Mouse (Mus musculus): ENCODE results near the gene Tnfaip8l1. TPM values are rescaled to one million over a fixed set of nuclear protein-coding genes. Genes with fewer than 3 reads are reported as not detected.
A peak's percentile ranks its signal among the peaks of the same experiment; 100 is the strongest.

Gene Tnfaip8l1
- total RNA-seq, 2 experiments from 2014 or later, result 8.0 to 9.2 TPM

GRCm38 (mm10) chr17:56175416-56175815 is 13.1 kb downstream of the Tnfaip8l1 start:
- DNase-seq (ENCODE audit: low spot score in 2 of 2), result no peak

GRCm38 (mm10) chr17:56182975-56183657 is 20.8 kb downstream of the Tnfaip8l1 start:
- no peak for DNase-seq (ENCODE audit: low spot score in 2 of 2)

GRCm38 (mm10) chr17:56183658-56184103 is 21.4 kb downstream of the Tnfaip8l1 start, which contains the start of gene Mydgf:
Gene Mydgf, minus strand, starts transcription at chr17:56183920.
- DNase-seq (ENCODE audit: low spot score in 2 of 2), result peak; percentile 87 to 91

- peak in 1 of 2 experiments; percentile 30 for DNase-seq (ENCODE audit: low spot score in 2 of 2)
These were observed 23.2 kb downstream of the Tnfaip8l1 start for GRCm38 (mm10) chr17:56185281-56186141.

DNA sequence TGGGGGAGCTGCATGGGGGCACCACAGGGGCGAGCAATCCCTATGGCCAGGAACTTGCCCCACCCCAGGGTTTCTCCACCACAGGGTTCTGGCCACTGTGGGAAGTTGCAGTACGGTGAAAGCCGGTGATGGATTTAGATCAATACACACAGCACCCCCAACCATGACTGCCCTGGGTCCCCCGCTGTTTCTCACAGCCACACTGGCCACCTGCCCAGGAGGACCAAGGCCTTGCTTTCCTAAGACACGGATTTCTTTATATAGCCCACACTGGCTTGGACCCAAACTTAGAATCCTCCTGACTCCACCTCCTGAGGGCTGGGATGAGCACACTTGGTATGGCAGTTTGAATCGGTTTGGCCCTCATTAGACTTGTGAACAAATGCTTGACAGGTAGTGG is 29.0 kb downstream of the Tnfaip8l1 start:
- DNase-seq (ENCODE audit: low spot score in 2 of 2), result no peak

DNA sequence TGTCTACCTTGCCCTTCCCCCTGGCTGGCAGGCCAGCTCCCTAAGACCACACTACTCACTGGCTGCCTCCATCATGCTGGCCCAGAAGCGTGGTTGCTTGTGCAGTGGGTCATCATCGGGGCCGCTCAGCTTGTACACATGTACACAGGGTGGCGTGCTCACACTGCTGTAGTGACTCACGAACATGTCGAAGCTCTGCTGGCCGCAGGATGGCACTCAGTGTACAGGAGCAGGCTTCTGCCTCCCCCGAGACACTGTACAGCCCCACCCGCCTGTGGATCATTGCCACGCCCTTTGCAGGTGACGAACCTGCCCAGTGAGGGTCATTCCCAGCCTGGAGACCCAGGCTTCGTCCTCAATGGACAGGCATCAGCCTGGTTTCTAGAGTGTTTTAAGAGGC is 32.1 kb downstream of the Tnfaip8l1 start:
- DNase-seq (ENCODE audit: low spot score in 2 of 2), result no peak

DNA sequence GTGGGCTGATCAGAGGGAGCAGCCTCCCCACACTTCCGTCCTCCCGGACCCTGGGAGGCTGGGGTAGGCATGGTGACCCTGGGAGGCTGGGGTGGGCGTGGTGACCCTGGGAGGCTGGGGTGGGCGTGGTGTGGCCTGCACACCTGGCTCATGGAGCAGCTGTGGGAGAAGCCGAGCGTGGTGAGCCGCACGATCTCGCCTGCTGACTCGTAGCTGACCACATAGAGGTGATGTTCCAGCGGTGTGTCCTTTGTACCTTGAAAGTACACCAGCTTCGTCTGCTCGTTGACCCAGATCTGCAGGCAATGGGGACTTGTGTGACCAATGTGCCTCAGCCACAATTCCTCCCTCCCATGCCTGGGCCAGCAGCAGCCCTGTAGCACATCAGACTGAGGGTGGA is 32.5 kb downstream of the Tnfaip8l1 start:
- no peak for DNase-seq (ENCODE audit: low spot score in 2 of 2)

GRCm38 (mm10) chr17:56196860-56197259 is 34.6 kb downstream of the Tnfaip8l1 start:
- no peak for DNase-seq (ENCODE audit: low spot score in 2 of 2)

GRCm38 (mm10) chr17:56200586-56200985 is 38.3 kb downstream of the Tnfaip8l1 start:
- DNase-seq (ENCODE audit: low spot score in 2 of 2), result no peak

GRCm38 (mm10) chr17:56201642-56202041 is 39.4 kb downstream of the Tnfaip8l1 start:
- no peak for DNase-seq (ENCODE audit: low spot score in 2 of 2)

GRCm38 (mm10) chr17:56202476-56202875 is 40.2 kb downstream of the Tnfaip8l1 start:
- DNase-seq (ENCODE audit: low spot score in 2 of 2), result no peak

DNA sequence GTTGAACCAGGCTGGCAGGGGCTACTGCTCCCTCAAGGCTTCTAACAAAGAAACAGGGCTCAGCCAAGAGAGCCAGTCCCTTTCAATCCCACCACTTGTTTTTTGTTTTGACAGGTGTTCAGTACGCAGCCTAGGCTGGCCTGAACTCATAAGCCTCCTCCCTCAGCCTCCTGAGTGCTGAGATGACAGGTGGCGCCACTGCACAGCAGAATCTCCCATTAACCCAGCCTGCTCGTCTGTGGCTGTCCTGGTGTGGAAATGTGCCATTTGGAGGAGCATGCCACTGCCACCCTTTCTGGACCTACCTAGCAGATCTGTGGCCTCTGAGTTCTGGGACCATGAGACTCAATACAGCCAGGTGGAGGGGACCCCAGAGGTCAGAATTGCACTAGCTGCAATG is 41.5 kb downstream of the Tnfaip8l1 start:
- no peak for DNase-seq (ENCODE audit: low spot score in 2 of 2)

- no peak for DNase-seq (ENCODE audit: low spot score in 2 of 2)
These were observed 44.1 kb downstream of the Tnfaip8l1 start for GRCm38 (mm10) chr17:56206276-56206884.

GRCm38 (mm10) chr17:56206986-56207674 is 44.9 kb downstream of the Tnfaip8l1 start:
- DNase-seq (ENCODE audit: low spot score in 2 of 2), result no peak

GRCm38 (mm10) chr17:56207963-56208530 is 45.8 kb downstream of the Tnfaip8l1 start:
- no peak for DNase-seq (ENCODE audit: low spot score in 2 of 2)

DNA sequence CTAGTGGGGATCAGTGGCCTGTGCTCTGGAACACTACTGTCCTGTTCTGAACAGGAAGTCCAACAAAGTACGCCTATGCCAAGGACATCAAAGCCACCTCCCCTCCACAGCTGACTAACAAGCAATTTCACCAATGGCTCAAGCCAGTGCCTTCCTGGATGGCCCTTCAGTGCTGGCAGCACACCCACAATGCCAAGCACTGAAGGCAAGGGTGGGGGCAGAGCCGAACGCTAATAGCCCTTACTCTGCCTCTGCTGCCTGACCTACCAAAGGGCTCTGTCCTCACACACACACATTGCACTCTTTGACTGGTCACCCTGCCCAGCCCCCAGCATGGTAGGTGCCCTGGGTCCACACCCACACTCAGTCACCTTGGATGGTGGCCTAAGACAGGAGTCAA is 46.5 kb downstream of the Tnfaip8l1 start:
- no peak for DNase-seq (ENCODE audit: low spot score in 2 of 2)

DNA sequence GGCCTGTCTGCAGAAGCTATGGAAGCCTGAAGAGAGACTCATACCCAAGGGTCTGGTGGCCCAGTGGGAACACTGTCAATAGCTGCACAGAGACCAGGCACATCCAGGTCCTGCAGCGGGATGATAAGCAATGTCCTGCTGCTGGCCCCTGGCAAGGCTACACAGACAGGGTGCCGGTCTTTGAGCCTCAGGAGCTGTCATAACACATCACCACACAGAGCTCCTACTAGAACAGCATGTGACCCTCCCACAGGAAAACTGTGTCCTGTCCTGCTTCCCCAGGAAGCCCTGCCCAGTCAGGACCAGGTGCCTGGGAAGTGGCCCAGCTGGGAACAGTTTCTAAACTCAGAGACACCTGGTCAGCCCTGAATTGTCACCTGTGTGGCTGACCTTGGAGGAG is 48.8 kb downstream of the Tnfaip8l1 start:
- no peak for DNase-seq (ENCODE audit: low spot score in 2 of 2)

DNA sequence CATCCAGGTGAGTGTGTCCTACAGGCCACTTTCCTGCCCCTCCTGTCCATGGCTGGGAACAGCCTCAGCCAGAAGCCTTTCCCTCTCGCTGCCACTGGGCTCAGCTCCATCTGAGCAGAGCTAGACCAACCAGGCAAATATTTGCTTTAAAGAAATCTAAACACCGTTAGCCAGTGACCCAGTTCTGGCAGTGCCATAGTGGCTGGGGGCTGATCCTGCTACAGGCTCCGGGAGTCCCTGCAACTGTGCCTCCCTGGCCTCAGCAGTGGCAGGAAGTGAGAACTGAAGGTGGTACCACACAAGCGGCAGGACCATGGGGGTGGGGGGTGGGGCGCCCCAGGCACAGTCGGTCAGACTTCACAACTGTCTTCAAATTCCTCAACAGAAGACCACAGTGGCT is 50.4 kb downstream of the Tnfaip8l1 start:
- DNase-seq (ENCODE audit: low spot score in 2 of 2), result no peak

- DNase-seq (ENCODE audit: low spot score in 2 of 2), result no peak
These were observed 52.0 kb downstream of the Tnfaip8l1 start for GRCm38 (mm10) chr17:56214229-56214628.

DNA sequence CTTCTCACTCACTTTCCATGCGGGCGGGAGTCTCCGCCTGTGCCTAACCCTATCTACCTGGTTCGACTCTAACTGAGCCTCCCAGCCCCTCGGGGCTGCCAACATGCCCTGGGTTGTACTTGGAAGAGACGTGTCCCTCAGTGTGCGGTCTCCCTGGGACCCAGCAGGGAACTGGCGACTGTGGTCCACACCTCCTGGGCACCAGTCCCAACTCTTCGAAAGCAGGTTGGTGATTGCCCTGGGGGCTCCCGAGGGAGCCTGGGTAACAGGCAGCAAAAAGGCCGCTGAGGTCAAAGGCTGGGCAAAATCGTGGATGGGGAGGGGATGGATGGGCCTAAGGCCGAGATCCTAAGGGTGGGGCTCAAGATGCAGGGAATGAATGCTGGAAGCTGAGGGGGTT is 55.4 kb downstream of the Tnfaip8l1 start:
- no peak for DNase-seq (ENCODE audit: low spot score in 2 of 2)

All from adrenal gland, postnatal 4 days (tissue).